Mouse (Mus musculus) G1E (cell line): ENCODE data around the gene Dnase1l2.

Source experiments
- CTCF ChIP-seq: IDR thresholded peaks from 2 replicates; pipeline ENCODE4 v1.5.1; 2012; ENCODE audit warnings: low read depth, low read length, inconsistent platforms, mixed read lengths
- GATA1 ChIP-seq: IDR thresholded peaks from 2 replicates; pipeline ENCODE4 v1.6.1; 2012; ENCODE audit warnings: borderline replicate concordance, low read length, inconsistent platforms, mixed read lengths
- GATA2 ChIP-seq: IDR thresholded peaks from 2 replicates; pipeline ENCODE4 v1.6.1; 2012; ENCODE audit warnings: low read depth, low read length, inconsistent platforms, borderline replicate concordance
- POLR2AphosphoS5 ChIP-seq: IDR thresholded peaks from 2 replicates; pipeline ENCODE4 v1.6.1; 2012; ENCODE audit warnings: low read depth, low read length, inconsistent platforms; ENCODE audit not compliant: insufficient replicate concordance
- TAL1 ChIP-seq: conservative IDR thresholded peaks from 2 replicates; pipeline ENCODE4 v1.6.1; 2012; ENCODE audit warnings: low read depth, low read length, inconsistent platforms, mixed read lengths

DNA sequence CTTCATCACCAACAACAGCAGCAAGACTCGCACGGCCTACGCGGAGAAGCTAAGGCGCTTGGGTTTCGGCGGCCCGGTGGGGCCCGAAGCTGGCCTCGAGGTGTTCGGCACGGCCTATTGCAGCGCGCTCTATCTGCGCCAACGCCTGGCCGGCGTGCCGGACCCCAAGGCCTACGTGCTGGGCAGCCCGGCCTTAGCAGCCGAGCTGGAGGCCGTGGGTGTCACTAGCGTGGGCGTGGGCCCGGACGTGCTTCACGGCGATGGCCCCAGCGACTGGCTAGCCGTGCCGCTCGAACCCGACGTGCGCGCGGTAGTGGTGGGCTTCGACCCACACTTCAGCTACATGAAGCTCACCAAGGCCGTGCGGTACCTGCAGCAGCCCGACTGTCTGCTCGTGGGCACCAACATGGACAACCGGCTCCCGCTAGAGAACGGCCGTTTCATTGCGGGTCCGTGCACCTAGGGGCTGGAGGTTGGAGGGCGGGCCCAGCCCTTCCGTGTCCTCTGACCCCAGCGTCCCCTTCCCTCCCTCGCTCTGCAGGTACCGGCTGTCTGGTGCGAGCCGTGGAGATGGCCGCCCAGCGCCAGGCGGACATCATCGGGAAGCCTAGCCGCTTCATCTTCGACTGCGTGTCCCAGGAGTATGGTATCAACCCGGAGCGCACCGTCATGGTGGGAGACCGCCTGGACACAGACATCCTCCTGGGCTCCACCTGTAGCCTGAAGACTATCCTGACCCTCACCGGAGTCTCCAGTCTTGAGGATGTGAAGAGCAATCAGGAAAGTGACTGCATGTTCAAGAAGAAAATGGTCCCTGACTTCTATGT lies 28.0 kb upstream of the Dnase1l2 start:
- TF ChIP-seq GATA1 (no peak), CTCF (no peak), GATA2 (no peak), POLR2AphosphoS5 (no peak), TAL1 (no peak)
